Mouse (Mus musculus) olfactory bulb, adult 2 months (tissue): ENCODE measurements around the gene Nelfb.

Experiments used
- CTCF ChIP-seq: fragments of 200-500 bp; IDR thresholded peaks from 2 replicates; pipeline ENCODE4 v1.5.1; 2012; ENCODE audit warnings: low read depth, mild to moderate bottlenecking, low read length, moderate library complexity; ENCODE audit not compliant: insufficient read depth
- POLR2A ChIP-seq: fragments of 200-500 bp; IDR thresholded peaks from 2 replicates; pipeline ENCODE4 v1.6.1; 2012; ENCODE audit warnings: mild to moderate bottlenecking, low read depth, low read length, moderate library complexity; ENCODE audit not compliant: insufficient read depth

GRCm38 (mm10) chr2:25221331-25221772 lies 10.1 kb upstream of the Nelfb start:
- TF ChIP-seq CTCF (no peak), POLR2A (no peak)
